Mouse (Mus musculus) gastrocnemius, adult 8-10 months (tissue): Measurements from ENCODE around the gene 5330417H12Rik. TPM values are rescaled to one million over a fixed set of nuclear protein-coding genes. Genes with fewer than 3 reads are reported as not detected.
A peak's percentile ranks its signal among the peaks of the same experiment; 100 is the strongest.

Experiments
- DNase-seq, 2 experiments: peaks; one replicate each; pipeline ENCODE4 v3.0.0; 2022; ENCODE audit warnings: low spot score in 2 of 2
- total RNA-seq, 4 experiments: library from RNA; stranded (reverse); gene quantifications; 2 replicates each; pipeline ENCODE4 v1.2.4; 2022

Gene 5330417H12Rik
- total RNA-seq, 4 experiments from 2014 or later: not detected

DNA sequence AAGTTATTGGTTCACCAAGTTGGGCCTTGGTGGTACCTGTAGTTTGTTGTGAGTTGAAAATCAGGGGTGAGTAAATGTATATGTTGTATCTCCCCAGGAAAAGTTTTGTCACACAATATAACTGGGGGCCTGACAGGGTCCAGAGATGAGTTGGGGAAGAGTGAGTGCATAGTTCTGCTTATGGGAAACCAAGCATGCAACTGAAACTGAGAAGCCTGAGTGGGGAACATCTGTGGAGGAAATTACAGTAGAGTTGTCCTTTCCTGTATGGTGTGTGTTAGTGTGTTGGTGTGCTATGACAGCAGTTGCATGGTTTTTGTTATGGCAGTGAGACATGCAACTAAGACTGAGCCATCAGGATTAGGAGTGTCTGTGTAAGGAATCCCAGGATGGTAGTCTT lies 3.4 kb upstream of the 5330417H12Rik start:
- DNase-seq: no peak

DNA sequence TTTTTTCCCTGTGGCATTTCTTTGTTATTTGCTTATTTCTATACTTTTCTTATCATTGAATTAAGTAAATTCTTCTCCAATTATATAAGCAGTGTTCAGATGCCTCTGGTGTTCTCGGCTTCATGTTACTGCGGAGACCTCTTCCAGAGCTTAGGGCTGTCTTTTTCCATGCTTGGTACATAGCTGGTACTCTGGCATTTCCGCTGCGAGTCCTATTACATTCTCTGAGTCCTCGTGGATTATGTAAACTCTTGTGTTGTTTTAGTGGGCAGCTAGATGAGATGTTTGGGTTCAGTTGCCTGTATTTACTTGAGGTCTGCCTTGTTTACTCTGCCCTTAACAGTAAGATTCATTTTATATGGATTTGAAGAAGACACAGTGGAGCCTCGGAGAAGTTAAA lies 820 bp upstream of the 5330417H12Rik start:
- DNase-seq: peak in 1 of 2 experiments; percentile 14

DNA sequence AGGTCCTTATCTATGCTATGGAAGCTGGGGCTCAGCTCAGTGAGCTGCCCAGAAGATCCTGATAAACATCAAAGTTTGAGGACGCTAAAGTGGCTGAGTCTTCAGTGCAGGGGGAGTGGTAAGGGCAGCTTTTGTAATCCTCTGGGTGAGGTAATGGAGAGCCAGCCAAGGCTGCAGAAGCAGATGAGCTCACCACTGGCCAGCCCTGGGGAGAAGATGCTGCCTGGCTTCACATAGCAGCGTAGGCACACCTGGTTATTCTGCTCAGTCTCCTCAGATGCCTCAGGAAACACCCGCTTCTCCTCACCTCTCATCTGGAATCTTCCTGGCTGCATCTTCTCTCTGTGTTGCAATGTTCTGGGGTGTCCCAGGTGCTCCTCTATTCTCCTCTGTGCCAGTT lies 529 bp downstream of the 5330417H12Rik start:
- DNase-seq: no peak

DNA sequence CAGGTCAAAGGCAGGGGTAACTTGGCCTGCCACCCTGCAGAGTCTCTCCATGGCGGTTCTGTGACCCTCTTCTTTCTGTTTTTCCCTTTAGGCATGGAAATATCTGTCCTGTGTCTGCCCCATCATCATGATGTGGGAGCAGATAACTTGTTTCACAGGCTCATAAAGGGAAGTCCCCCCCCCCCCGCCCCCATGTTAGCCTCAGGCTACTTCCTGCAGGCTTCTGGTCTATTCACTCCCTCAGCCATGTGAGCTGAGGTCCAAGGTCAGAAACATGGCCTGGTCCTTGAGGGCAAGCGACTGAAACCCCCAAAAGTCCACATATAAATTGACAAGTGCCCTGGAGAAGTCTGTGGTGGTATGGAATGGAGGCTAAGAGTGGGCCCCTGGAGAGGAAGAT lies 4.8 kb downstream of the 5330417H12Rik start:
- no peak for DNase-seq

DNA sequence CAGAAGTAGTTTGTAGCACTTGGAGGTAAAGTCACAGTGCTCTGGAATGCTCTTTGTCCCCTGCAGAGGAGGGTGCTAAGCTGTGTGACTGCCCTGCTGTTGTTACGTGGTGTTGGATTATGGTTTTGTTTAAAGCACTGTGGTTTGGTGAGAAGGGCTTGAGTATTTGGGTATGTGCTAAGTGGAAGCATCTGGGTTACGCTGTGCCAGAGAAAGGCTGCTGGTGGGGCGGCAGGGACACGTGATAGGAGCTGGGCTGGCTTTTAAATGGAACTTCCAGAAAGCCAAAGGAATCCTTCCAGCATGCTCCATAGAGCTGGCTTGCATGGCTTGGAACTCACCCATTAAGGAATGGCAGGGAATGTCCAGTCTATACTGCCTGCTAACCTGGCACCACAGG lies 5.7 kb downstream of the 5330417H12Rik start:
- peak in 1 of 2 experiments; percentile 8 for DNase-seq

DNA sequence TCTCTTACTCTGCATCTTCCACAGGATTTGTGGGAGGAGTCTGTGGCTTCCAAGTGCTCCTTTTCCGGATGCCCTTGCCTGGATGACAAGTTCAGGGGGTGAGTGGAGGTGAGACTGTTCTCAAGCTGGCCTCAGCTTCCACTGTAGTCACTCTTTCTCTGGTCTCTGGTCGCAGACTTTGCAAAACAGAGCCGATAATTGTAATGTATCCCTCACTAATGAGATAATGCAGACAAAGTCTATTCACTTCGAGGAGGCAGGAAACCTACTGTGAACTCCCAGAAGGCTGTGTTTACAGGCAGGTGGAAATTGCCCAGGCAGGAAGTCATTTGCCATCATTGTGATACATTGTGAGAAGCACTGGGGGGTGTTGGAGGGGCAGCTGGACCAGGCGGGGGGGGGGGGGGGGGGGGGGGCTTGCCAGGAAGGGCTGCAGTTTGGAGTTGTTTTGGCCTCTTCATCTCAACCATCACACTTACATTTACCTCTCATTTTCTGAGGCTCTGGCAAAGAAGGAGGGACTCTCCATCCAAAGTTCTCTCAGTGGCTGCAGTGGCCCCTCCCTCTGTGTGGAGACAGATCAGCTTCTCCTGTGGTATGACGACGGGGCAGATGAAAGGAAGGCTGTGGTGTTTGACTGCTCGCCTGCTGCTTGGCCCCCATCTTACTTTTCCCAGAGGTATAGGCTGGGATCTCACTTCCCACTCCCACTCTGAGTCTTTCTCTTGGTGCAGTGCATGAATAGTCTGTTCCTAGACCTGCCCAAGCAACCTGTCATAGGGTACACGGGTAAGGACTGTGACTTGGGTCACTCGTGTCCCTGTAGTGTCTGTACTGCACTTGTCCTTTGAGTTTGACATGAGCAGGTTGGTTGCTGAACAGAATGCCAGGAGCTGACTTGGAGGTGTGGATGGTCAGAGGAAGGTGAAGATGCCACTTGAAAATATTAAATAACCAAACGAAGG lies 6.7 kb downstream of the 5330417H12Rik start:
- DNase-seq: no peak

DNA sequence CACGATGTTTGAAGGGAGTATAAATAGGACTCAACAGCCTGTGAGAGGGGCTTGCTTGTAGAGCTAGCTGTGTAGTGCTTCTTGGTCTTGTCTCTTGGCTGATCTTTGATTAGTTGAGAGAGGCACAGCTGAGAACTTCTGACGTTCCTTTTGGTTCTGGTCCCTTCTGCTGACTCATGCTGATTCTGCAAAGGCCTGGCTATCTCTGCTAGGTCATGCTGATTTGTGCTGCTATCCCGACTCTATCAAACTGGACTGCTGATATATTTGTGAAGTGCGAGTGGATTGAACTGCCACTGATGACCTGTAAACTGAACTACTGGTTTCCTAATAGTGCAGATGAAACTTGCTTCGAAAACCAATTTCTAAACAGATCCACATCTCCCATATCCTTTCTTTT lies 14.1 kb downstream of the 5330417H12Rik start:
- no peak for DNase-seq

DNA sequence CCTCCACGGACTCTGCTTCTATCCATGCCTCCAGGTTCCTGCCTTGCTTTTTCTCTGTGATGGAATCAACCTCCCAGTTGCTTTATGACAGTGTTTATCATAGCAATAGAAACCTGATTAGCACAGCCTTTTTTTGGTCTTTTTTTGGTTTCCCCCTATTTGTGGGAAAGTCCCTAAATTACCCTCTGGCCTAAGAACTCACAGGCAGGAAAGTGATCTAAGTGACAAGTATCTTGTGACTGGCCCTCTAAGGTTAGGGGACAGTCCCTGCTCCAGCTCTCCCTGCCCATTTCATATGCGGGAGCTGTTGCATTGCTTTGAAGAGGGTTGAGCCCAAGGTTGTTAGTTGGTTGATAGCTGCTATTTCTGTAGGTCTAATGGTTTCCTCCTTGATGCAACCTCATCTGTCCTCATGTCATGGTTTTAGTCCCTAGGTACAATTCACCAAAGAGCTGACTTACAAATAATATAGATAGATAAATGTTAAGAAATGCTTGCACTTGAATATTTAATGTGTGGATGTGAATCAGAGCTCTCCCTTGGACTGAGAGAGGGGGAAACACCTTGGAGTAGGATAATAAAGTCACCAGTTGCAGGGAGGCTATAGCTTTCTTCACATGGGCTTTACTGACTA lies 15.2 kb downstream of the 5330417H12Rik start:
- no peak for DNase-seq

DNA sequence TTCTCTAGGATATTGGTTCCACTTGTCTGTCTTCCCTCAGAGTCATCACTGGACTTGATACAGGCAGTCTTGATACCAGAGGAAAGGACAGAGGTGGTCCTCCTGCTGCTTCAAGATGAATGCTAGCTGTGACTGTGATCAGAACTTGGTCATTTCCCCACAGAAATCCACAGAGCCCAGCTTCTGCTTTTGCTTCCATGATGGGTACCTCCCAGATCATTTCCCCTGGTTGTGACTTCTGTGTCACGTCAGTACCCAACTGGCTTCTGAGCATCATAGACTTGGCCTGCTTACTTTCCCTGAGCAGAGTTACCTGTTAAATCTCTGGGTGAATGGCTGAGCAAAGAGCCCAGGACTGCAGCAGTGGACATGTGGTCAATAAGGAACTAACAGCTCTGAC lies 17.2 kb downstream of the 5330417H12Rik start:
- DNase-seq: no peak

DNA sequence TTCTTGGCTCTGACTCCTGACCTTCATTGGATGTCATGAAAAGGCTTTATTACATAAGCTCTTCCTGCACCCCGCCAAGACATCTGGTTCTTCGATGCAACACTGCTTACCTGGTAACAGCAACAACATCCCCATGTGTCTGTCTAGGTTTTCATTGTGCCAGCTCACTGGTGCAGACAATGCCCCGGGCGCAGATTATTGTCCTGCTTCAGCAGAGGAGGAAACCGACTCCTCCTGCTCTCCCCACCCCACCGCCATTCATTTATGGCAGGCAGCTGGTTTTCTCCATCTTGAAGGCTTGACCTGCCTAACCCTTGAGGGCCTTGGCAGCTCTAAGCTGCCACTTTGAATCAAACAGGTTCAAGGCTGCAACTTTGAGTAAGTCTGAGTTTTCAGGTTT lies 22.0 kb downstream of the 5330417H12Rik start:
- no peak for DNase-seq

DNA sequence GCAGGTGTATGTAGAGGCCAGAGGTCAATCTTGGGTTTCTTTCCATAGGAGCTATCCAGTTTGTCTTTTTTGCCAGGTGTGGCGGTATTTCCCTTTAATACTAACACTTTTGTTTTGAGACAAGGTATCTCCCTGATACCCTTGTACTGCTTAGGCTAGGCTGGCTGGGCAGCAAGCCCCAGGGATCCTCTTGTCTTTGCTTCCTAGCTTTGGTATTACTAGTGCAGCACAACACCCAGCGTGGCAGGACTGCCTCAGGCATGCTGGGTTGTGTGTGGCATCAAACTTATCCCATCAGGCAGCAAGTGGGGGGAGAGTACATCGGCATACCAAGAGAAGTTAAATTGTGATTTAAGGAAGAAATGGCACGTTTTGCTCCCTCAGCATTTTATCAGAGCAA lies 22.5 kb downstream of the 5330417H12Rik start:
- DNase-seq: no peak

DNA sequence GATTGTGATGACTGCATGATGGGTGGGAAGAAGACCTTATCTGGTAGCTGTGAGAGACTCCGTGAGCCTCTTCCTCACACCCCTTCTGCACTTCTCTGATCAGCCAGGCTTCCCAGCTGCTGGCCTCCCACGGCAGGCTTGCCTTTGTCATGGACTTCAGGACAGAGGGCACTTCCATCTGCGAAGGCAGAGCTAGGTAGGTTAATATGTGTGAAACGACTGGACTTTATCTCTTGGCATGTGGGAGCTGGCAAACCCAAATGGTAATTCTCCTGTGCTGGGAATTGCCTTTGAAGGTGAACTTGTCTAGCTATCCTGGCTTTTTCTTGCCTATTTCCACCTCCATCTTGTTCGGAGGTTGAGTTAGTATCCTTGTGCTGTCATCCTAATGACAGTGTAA lies 24.3 kb downstream of the 5330417H12Rik start:
- DNase-seq: no peak

DNA sequence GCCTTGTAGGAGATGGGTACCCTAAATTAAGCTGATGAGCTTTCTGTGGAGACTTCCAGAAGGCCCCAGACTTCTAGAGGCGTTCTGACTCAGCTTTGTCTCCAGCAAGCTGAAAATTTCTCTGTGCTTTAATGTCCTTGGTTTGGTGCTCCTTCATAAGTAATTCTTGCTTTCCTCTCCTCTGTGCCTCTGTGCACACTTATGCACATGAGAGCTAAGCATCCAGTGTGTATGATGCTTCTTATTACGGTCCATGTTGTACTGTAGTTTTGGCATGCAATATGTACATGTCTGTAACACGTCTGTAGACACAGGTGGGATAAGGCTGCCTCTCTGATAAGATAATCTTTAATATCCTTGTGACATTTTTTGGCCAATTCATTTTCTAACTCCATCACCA lies 27.0 kb downstream of the 5330417H12Rik start:
- no peak for DNase-seq

DNA sequence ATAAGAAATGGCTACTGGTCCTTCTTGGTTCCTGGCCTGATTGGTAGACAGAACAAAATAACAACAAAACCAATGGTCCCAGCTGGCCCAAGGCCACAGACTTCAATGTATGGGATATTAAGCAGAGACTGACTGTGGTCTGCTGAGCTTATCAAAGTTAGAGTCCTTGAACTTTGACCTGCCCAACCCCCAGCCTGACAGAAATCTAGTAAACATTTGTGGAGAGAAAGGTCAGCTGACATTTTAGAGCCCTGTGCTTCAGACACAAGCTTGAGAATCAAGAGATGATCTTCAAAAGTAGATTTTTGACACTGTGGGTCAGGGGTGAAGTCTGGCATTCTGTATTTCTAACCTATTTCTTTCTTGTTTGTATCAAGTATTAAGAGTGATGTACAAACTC lies 28.2 kb downstream of the 5330417H12Rik start:
- no peak for DNase-seq

DNA sequence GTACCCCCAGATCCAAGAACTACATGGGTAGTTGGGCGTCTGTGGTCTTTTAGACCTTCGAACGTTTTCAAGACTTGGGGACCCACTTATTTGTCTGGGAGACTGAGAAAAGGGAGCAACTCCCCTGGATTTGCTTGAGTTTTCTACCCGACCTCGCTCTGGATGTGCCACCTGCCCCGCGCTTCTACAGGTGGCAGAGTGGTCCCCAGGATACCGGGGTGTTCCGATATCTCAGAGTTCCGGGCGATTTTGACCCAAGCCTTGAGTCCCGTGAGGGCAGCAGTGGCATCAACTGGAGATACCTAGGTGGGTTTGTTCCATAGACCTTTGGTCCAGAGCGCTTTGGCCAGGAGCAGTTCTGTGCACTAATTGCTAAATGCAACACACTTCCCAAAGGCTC lies 29.5 kb downstream of the 5330417H12Rik start:
- no peak for DNase-seq

DNA sequence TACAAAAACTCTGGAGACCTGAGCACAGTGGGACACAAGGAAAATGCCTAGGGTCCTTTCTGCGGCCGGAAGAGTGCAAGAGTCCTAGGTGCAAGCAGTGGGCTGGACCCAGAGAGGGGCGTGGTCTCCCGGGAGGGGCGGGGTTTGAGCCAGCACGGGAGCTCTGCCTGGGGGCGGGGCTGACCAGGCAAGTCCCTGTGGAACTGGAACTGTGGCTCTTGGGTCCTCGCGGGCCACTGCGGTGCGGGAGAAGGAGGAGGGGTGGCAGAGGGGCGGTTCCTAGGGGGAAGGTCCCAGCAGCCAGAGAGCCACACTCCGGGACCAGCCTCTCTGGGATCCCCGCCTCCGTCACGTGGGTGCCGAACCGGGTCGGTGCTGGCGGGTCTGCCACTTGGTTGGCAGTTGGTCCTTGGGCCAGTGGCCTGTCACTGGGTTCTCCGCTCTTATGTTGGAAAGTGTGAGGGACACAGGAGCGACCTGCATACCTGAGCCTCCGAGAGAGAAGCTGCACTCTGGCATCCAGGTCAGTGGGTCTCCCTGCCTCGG lies 30.0 kb downstream of the 5330417H12Rik start, which contains the start of gene Ppfibp2:
Ppfibp2 (plus strand) TSS at position 351 of the 546 bp plus-strand sequence.
- peak; percentile 91 to 93 for DNase-seq

DNA sequence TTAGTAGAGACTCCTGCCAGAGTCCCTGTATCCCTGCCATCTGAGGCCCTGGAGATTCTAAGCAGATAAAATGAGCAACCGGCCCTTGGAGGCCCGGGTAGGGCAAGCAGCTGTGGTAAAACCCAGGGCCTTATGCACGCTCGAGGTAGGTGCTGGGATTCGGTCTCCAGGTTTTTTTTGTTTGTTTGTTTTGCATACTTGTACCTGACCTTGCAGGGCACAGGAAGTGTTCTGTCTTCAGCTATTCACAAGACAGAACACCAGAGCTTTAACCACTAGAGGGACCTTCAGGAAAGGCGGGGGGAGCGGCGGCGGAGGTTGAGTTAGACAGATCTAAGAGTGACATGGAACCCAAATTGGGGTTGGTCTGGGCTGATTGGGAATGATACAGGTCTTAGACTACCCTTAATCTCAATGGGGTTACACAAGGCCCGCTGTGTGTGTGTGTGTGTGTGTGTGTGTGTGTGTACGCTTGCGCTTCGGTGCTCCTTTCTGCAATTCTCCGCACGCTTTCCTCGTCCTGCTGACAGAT lies 30.6 kb downstream of the 5330417H12Rik start:
- peak; percentile 26 to 45 for DNase-seq

DNA sequence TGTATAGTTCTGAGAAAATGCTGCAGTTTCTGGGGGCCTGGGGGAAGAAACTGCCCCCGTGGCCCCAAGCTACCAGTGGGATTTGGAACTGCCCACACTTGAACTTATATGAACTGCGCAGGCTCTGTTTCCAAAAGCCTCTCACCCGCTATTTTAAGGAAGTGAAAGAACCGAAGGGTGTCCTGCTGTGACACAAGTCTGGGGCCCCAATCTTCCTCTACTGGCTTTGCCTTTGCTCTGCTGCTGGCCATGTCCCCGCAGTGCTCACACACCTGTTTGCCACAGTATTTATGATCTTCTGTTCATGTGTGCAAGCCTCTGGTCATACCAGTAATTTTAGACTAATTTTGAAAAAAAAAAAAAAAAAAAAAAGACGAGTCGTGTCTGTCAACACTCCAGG lies 31.1 kb downstream of the 5330417H12Rik start:
- DNase-seq: peak in 1 of 2 experiments; percentile 25

DNA sequence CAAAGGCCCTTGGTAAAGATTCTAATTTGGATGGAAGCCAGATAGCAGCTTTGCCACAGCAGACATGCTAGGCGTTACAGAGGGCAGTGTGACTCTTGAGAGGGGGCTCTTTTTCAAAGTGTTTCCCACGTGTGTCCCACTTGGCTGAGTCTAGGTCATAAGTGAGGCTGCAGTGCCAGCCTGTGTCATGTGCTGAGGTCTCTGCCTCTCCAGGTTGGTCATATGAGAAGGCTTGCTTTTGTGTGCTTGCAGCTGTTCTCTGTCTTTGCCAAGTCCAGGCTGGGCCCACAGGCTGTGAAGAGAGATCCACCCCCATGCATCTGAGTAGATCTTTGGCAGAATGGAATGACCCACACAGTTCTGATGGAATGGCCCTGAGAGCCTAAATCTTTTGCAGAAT lies 32.3 kb downstream of the 5330417H12Rik start:
- peak; percentile 35 to 64 for DNase-seq

DNA sequence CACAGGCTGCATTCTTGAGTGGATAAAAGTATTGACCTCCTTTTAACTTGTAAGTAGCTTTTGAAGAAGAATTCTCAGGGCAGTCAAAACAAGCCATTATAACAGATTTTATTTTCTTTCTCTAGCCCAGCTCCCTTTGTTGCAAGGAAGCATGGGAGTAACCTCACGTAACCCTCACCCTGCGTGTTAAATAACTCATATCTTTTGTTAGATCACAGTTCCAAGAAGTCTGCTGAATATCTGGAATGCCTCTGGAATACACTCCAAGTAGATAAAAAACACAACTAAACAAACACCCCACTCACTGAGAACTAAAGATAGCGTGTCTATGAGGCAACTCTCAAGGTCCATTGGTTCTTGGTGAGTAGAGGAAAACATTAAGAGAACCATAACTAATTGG lies 50.7 kb downstream of the 5330417H12Rik start:
- DNase-seq: no peak
